Mouse (Mus musculus): Measurements from ENCODE around the gene Cpeb2. TPM values are rescaled to one million over a fixed set of nuclear protein-coding genes. Genes with fewer than 3 reads are reported as not detected.

The Cpeb2 gene
- polyA plus RNA-seq (2015; fragmentation: Nextera tagmentation; extraction: Ambion mirVana), result 13.2 and 14.6 TPM in 2 replicates

- under 1% methylated on average over 74 of the region's 89 CpGs for WGBS
Measured at GRCm38 (mm10) chr5:43232480-43233315, at the start of gene Cpeb2. TSS of gene Cpeb2 (plus strand) at chr5:43233170.

GRCm38 (mm10) chr5:43183556-43183955 is 49.4 kb upstream of the Cpeb2 start:
- no peak for ATAC-seq
- H3K9ac ChIP-seq (ENCODE audit: low read depth, low read length), result no peak overlapping the region
- H3K4me3 ChIP-seq (ENCODE audit: low read length), result no peak overlapping the region
- no peaks in the 10 kb centered on the region for H3K36me3 ChIP-seq (ENCODE audit: control insufficient read depth, insufficient read depth, low read length)
- H3K27me3 ChIP-seq (replicated peaks; ENCODE audit: control insufficient read depth, insufficient read depth, low read length), result no peaks in the 10 kb centered on the region
- H3K9me3 ChIP-seq (ENCODE audit: control insufficient read depth, low read length), result no peaks in the 10 kb centered on the region
- no peaks in the 10 kb centered on the region for H3K4me1 ChIP-seq (ENCODE audit: control insufficient read depth, insufficient read depth, low read depth, low read length)
- no peak overlapping the region for H3K4me2 ChIP-seq (ENCODE audit: low read length)
- H3K27ac ChIP-seq (ENCODE audit: low read depth, low read length), result no peak overlapping the region

More at GRCm38 (mm10) chr5:43232480-43233315, at the start of gene Cpeb2:
- Histone ChIP-seq H3K27me3 (replicated peaks; ENCODE audit: control insufficient read depth, insufficient read depth, low read length) (no peaks in the 10 kb centered on the region), H3K36me3 (ENCODE audit: control insufficient read depth, insufficient read depth, low read length) (no peaks in the 10 kb centered on the region), H3K4me2 (ENCODE audit: low read length) (peak within 1 kb of the TSS; percentile 92), H3K4me1 (ENCODE audit: control insufficient read depth, insufficient read depth, low read depth, low read length) (peaks cover 2% of the 10 kb centered on the region; the same call in 1 of the 2 replicates), H3K27ac (ENCODE audit: low read depth, low read length) (peak within 1 kb of the TSS; percentile 100), H3K9me3 (ENCODE audit: control insufficient read depth, low read length) (no peaks in the 10 kb centered on the region), H3K4me3 (ENCODE audit: low read length) (peak within 1 kb of the TSS; percentile 100), H3K9ac (ENCODE audit: low read depth, low read length) (peak within 1 kb of the TSS; percentile 99)
- peak; percentile 91 for ATAC-seq

- H3K27ac ChIP-seq (ENCODE audit: low read depth, low read length), result no peak overlapping the region
- WGBS, result 69% methylated on average over 3 of the region's 3 CpGs
- no peak for ATAC-seq
- H3K4me1 ChIP-seq (ENCODE audit: control insufficient read depth, insufficient read depth, low read depth, low read length), result no peaks in the 10 kb centered on the region
- no peak overlapping the region for H3K4me3 ChIP-seq (ENCODE audit: low read length)
- H3K36me3 ChIP-seq (ENCODE audit: control insufficient read depth, insufficient read depth, low read length), result no peaks in the 10 kb centered on the region
- no peaks in the 10 kb centered on the region for H3K9me3 ChIP-seq (ENCODE audit: control insufficient read depth, low read length)
- no peak overlapping the region for H3K9ac ChIP-seq (ENCODE audit: low read depth, low read length)
- H3K4me2 ChIP-seq (ENCODE audit: low read length), result no peak overlapping the region
- no peaks in the 10 kb centered on the region for H3K27me3 ChIP-seq (replicated peaks; ENCODE audit: control insufficient read depth, insufficient read depth, low read length)
Measured at GRCm38 (mm10) chr5:43184834-43185233, 48.1 kb upstream of the Cpeb2 start.

- Histone ChIP-seq H3K9me3 (ENCODE audit: control insufficient read depth, low read length) (no peaks in the 10 kb centered on the region), H3K36me3 (ENCODE audit: control insufficient read depth, insufficient read depth, low read length) (no peaks in the 10 kb centered on the region), H3K27ac (ENCODE audit: low read depth, low read length) (no peak overlapping the region), H3K4me3 (ENCODE audit: low read length) (no peak overlapping the region), H3K4me2 (ENCODE audit: low read length) (no peak overlapping the region), H3K4me1 (ENCODE audit: control insufficient read depth, insufficient read depth, low read depth, low read length) (no peaks in the 10 kb centered on the region), H3K27me3 (replicated peaks; ENCODE audit: control insufficient read depth, insufficient read depth, low read length) (no peaks in the 10 kb centered on the region), H3K9ac (ENCODE audit: low read depth, low read length) (no peak overlapping the region)
- no peak for ATAC-seq
- WGBS, result 82% methylated on average over 3 of the region's 3 CpGs
Measured at GRCm38 (mm10) chr5:43185478-43185877, 47.5 kb upstream of the Cpeb2 start.

- Histone ChIP-seq H3K9ac (ENCODE audit: low read depth, low read length) (no peak overlapping the region), H3K4me3 (ENCODE audit: low read length) (no peak overlapping the region), H3K27ac (ENCODE audit: low read depth, low read length) (no peak overlapping the region), H3K4me2 (ENCODE audit: low read length) (no peak overlapping the region), H3K9me3 (ENCODE audit: control insufficient read depth, low read length) (peaks cover 3% of the 10 kb centered on the region; the same call in 1 of the 2 replicates), H3K4me1 (ENCODE audit: control insufficient read depth, insufficient read depth, low read depth, low read length) (no peaks in the 10 kb centered on the region), H3K27me3 (replicated peaks; ENCODE audit: control insufficient read depth, insufficient read depth, low read length) (no peaks in the 10 kb centered on the region), H3K36me3 (ENCODE audit: control insufficient read depth, insufficient read depth, low read length) (no peaks in the 10 kb centered on the region)
- no peak for ATAC-seq
- WGBS, result 67% methylated on average over 4 of the region's 4 CpGs
Measured at GRCm38 (mm10) chr5:43200686-43201085, 32.3 kb upstream of the Cpeb2 start.

- WGBS, result 87% methylated on average over 6 of the region's 6 CpGs
- peaks cover 3% of the 10 kb centered on the region; the same call in 1 of the 2 replicates for H3K9me3 ChIP-seq (ENCODE audit: control insufficient read depth, low read length)
- no peak overlapping the region for H3K9ac ChIP-seq (ENCODE audit: low read depth, low read length)
- no peak overlapping the region for H3K27ac ChIP-seq (ENCODE audit: low read depth, low read length)
- ATAC-seq, result no peak
- no peaks in the 10 kb centered on the region for H3K36me3 ChIP-seq (ENCODE audit: control insufficient read depth, insufficient read depth, low read length)
- no peaks in the 10 kb centered on the region for H3K4me1 ChIP-seq (ENCODE audit: control insufficient read depth, insufficient read depth, low read depth, low read length)
- no peak overlapping the region for H3K4me3 ChIP-seq (ENCODE audit: low read length)
- no peak overlapping the region for H3K4me2 ChIP-seq (ENCODE audit: low read length)
- H3K27me3 ChIP-seq (replicated peaks; ENCODE audit: control insufficient read depth, insufficient read depth, low read length), result no peaks in the 10 kb centered on the region
Measured at GRCm38 (mm10) chr5:43206495-43207053, 26.4 kb upstream of the Cpeb2 start.

GRCm38 (mm10) chr5:43217468-43217867 is 15.5 kb upstream of the Cpeb2 start:
- Histone ChIP-seq H3K9me3 (ENCODE audit: control insufficient read depth, low read length) (no peaks in the 10 kb centered on the region), H3K36me3 (ENCODE audit: control insufficient read depth, insufficient read depth, low read length) (no peaks in the 10 kb centered on the region), H3K27me3 (replicated peaks; ENCODE audit: control insufficient read depth, insufficient read depth, low read length) (no peaks in the 10 kb centered on the region), H3K9ac (ENCODE audit: low read depth, low read length) (no peak overlapping the region), H3K4me2 (ENCODE audit: low read length) (no peak overlapping the region), H3K27ac (ENCODE audit: low read depth, low read length) (no peak overlapping the region), H3K4me3 (ENCODE audit: low read length) (no peak overlapping the region), H3K4me1 (ENCODE audit: control insufficient read depth, insufficient read depth, low read depth, low read length) (no peaks in the 10 kb centered on the region)
- 61% methylated on average over 4 of the region's 4 CpGs for WGBS
- no peak for ATAC-seq

GRCm38 (mm10) chr5:43217987-43218846 is 14.8 kb upstream of the Cpeb2 start:
- no peaks in the 10 kb centered on the region for H3K4me1 ChIP-seq (ENCODE audit: control insufficient read depth, insufficient read depth, low read depth, low read length)
- 78% methylated on average over 10 of the region's 10 CpGs for WGBS

GRCm38 (mm10) chr5:43218847-43219132 is 14.2 kb upstream of the Cpeb2 start:
- no peak overlapping the region for H3K4me2 ChIP-seq (ENCODE audit: low read length)
- no peaks in the 10 kb centered on the region for H3K9me3 ChIP-seq (ENCODE audit: control insufficient read depth, low read length)
- H3K27me3 ChIP-seq (replicated peaks; ENCODE audit: control insufficient read depth, insufficient read depth, low read length), result no peaks in the 10 kb centered on the region
- ATAC-seq, result no peak
- no peaks in the 10 kb centered on the region for H3K4me1 ChIP-seq (ENCODE audit: control insufficient read depth, insufficient read depth, low read depth, low read length)
- no peaks in the 10 kb centered on the region for H3K36me3 ChIP-seq (ENCODE audit: control insufficient read depth, insufficient read depth, low read length)
- 28% methylated on average over 1 of the region's 1 CpGs for WGBS
- H3K27ac ChIP-seq (ENCODE audit: low read depth, low read length), result no peak overlapping the region
- no peak overlapping the region for H3K9ac ChIP-seq (ENCODE audit: low read depth, low read length)
- no peak overlapping the region for H3K4me3 ChIP-seq (ENCODE audit: low read length)

More at GRCm38 (mm10) chr5:43217987-43218846, 14.8 kb upstream of the Cpeb2 start:
- H3K9ac ChIP-seq (ENCODE audit: low read depth, low read length), result no peak overlapping the region
- H3K9me3 ChIP-seq (ENCODE audit: control insufficient read depth, low read length), result no peaks in the 10 kb centered on the region
- no peak overlapping the region; the same call in 1 of the 2 replicates for H3K27ac ChIP-seq (ENCODE audit: low read depth, low read length)
- no peak for ATAC-seq
- H3K4me3 ChIP-seq (ENCODE audit: low read length), result no peak overlapping the region
- no peaks in the 10 kb centered on the region for H3K36me3 ChIP-seq (ENCODE audit: control insufficient read depth, insufficient read depth, low read length)
- no peak overlapping the region for H3K4me2 ChIP-seq (ENCODE audit: low read length)
- H3K27me3 ChIP-seq (replicated peaks; ENCODE audit: control insufficient read depth, insufficient read depth, low read length), result no peaks in the 10 kb centered on the region

Measured in hindbrain, embryonic 16.5 days (tissue).